Mouse (Mus musculus) Patski (cell line): ENCODE data around the gene Cox19. TPM values are rescaled to one million over a fixed set of nuclear protein-coding genes. Genes with fewer than 3 reads are reported as not detected.

Source experiments
- ATAC-seq: fragments of 100-300 bp; one replicate; pipeline ENCODE4 v1.8.0; 2021
- CTCF ChIA-PET: fragments of 350-600 bp; sonication (Branson Sonifier 250); formaldehyde crosslinking; loops from one replicate; lab custom pipeline; 2022; ENCODE audit warnings: inconsistent platforms; lab: Charles Lee
- POLR2A ChIA-PET: fragments of 350-600 bp; sonication (Branson Sonifier 250); formaldehyde crosslinking; loops from one replicate; lab custom pipeline; 2022; ENCODE audit warnings: antibody characterized with exemption, inconsistent platforms; lab: Charles Lee
- DNase-seq: peaks from one replicate; pipeline ENCODE4 v3.0.0-alpha.2; 2011; ENCODE audit warnings: low read depth, low spot score
- H3K27me3 ChIP-seq: fragments of 371-371 bp; one replicate; pipeline ENCODE4 v1.5.1; 2021
- CTCF ChIP-seq: fragments of 100-300 bp; IDR thresholded peaks from one replicate; pipeline ENCODE4 v1.5.1; 2021
- in situ Hi-C: fragments of 300-500 bp; cut with MboI; formaldehyde crosslinking; loops from 3 replicates; pipeline ENCODE4 v1.11.1; 2018; ENCODE audit warnings: low pct_unique_long_range_greater_than_20kb, mixed read lengths
- polyA plus RNA-seq: library from polyadenylated mRNA; unstranded; gene quantifications from one replicate; pipeline ENCODE4 v1.2.3, GENCODE M21; 2021

Gene Cox19
- polyA plus RNA-seq, 1 experiment from 2014 or later = 66.1 TPM

DNA sequence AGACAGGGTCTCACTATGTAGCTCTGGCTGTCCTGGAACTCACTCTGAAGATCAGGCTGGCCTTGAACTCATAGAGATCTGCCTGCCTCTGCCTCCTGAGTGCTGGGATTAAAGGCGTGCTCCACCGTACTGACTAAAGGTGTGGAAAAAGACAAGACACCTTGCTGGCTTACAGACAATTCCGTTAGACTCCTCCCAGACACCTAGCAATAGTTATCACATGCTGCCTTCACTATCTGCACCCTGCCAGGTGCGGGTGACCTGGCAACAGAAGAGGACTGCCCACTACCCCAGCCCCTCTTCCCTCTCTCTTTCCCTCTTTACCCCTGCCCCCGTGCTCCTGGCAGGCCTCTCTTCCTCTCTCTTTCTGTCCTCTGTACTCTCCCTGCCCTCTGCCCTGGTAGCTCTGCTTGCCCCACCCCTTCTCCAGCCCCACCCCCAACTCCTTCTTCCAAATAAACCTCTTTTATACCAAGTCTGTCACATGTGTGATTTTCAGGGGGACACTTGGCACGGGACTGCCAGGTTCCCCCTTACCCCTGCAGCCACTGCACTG lies 22.7 kb upstream of the Cox19 start:
- DNase-seq (no peak), ATAC-seq (no peak)
- POLR2A ChIA-PET = no interaction called here
- H3K27me3 ChIP-seq = no peaks in the 10 kb centered on the region
- no peak for TF ChIP-seq CTCF
- in situ Hi-C loops = loop anchor here (25.0 kb wide), 1 partner anchor 288 kb away; no protein-coding TSS in a partner anchor
- CTCF ChIA-PET = no interaction called here

DNA sequence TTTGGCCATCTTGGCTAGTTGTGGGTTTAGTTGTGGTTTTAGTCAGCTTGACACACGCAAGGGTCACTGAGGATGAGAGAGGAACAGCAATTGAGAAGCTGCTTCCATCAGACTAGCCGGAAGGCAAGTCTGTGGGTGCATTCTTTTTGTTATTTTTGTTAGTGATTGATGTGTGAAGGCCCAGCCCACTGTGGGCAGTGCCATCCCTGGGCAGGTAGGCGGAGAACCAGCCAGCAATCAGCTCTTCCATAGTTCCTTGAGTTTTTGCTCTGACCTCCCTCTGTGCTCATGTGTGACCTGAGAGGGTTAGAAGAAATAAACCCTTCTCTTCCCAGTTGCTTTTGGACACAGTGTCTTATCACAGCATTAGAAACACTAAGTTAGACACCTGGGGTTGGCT lies 21.9 kb upstream of the Cox19 start:
- H3K27me3 ChIP-seq = no peaks in the 10 kb centered on the region
- TF ChIP-seq CTCF = no peak
- ChIA-PET CTCF (no interaction called here), POLR2A (no interaction called here)
- no peak for DNase-seq
- in situ Hi-C loops = loop anchor here (25.0 kb wide), 1 partner anchor 289 kb away; no protein-coding TSS in a partner anchor
- ATAC-seq = no peak

DNA sequence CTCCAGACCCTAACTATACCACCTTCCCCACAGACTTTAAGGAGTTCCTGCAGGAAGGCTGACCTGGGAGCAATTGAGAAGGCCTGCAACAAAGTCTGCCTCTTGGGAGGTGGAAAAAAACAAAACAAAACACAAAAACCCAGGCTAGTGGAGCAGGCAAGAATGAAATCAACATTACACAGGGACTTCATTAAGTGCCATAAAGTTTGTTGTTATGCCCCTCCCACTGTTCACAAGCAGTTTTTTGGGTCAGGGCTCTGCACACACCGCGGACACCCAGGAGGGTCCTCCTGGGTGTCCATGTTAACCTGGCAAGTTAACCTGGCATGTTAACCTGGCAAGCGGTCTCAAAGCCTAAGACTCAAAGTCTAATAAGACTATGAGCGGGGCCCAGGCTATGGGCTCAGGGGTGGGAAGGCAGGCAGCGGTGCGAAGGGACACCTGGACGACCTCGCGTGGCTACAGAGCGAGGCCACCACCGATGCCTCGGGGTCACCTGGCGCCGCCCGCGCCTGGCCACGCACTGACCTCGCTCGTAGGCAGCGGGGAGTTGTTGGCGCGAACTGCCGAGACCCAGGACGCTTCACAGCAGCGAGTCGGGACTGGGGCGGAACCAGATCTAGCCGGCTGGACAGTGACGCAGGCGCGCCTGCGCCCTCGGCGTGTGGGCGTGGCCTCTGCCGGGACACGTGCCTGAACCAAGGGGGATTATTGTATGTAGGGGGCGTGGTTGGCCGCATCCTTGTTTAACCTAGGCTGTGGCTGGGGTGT lies 20.6 kb upstream of the Cox19 start:
- in situ Hi-C loops = loop anchor here (25.0 kb wide), 1 partner anchor 290 kb away; no protein-coding TSS in a partner anchor
- ATAC-seq = peak; percentile 37
- ChIA-PET POLR2A (interaction anchor here (0.6 to 0.7 kb wide), 2 partner anchors 330 to 419 kb away, joined by 3 to 7 read pairs; partner anchors contain the start of gene Mafk), CTCF (interaction anchor here (1.1 kb wide), 1 partner anchor 14 kb away, joined by 3 read pairs; no protein-coding TSS in a partner anchor)
- TF ChIP-seq CTCF = no peak
- DNase-seq = no peak
- no peaks in the 10 kb centered on the region for H3K27me3 ChIP-seq

DNA sequence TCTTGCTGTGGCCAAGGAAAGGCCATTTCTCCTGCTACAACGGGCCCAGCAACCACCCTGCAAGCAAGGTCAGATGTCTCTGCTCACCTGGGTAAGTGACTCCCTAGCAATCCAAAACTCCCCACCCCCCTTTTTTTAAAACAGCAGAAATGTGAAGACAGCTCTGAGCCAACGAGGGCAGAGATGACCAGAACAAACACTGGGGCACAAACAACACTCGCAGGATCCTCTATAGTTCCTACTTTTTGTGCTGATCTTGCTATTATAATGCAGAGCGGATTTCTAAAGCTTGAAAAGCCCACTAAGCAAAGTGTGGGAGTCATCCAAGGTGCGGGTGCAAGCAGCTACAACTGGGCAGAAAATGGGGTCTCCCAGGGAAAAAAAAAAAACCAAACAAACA lies 19.9 kb upstream of the Cox19 start:
- CTCF ChIA-PET = interaction anchor here (1.1 kb wide), 1 partner anchor 13 kb away, joined by 3 read pairs; no protein-coding TSS in a partner anchor
- POLR2A ChIA-PET = interaction anchor here (0.6 kb wide), 2 partner anchors 115 to 331 kb away, joined by 3 read pairs; no protein-coding TSS in a partner anchor
- TF ChIP-seq CTCF = no peak
- in situ Hi-C loops = loop anchor here (25.0 kb wide), 1 partner anchor 291 kb away; no protein-coding TSS in a partner anchor
- DNase-seq (no peak), ATAC-seq (no peak)
- H3K27me3 ChIP-seq = no peaks in the 10 kb centered on the region

DNA sequence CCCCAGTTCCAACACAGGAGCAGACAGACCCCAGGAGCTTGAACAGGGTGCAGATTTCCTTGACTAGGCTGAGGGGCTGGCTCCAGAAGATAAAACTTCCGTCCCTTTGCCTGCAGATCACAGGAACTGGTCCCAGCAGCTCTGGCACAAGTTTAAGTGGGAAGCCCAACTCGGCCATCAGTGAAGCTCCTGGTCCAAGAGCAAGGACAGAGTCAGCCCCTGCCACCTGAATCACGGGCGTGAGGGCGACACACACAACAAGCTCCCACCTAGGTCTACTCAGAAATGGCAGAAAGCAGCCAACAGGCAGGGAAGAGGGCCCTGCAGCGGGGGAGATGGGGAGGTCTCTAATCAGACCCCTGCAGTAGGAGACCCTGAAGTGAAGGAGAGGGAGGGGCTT lies 19.1 kb upstream of the Cox19 start:
- ATAC-seq (no peak), DNase-seq (no peak)
- TF ChIP-seq CTCF = no peak
- H3K27me3 ChIP-seq = no peaks in the 10 kb centered on the region
- in situ Hi-C loops = loop anchor here (25.0 kb wide), 1 partner anchor 292 kb away; no protein-coding TSS in a partner anchor
- CTCF ChIA-PET = no interaction called here
- POLR2A ChIA-PET = no interaction called here

DNA sequence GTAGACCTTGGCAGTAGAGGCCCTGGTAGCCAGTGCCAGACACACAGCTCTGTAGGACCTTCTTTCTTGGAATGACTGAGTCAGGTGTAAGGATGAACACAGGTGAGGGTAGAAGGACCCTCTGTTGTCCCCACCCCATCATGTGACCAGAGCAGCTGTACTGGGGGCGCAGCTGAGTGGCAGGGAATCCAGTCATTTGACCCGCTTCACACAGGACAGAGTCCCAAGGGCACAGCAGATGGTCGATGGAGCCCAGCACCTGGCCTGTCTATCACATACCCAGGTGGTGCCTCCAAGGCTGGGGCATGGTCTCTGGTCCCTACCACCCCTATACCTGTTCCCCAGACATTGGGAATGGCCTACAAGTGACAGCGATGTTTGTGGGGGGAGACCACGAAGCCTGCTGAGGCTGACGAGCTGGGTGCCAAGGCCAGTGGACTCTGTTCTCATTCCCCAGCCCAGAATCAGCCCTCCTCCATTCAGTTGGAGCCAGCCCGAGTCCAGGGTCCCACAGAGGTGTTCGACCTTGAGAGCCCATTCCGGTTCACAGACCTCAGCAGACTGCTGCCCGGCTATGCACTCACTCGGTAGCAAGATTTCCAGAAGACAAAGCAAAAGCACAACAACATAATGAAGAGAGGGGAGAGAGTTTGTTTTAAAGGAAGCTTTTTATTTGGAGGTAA lies 17.6 kb upstream of the Cox19 start:
- H3K27me3 ChIP-seq = no peaks in the 10 kb centered on the region
- DNase-seq (no peak), ATAC-seq (no peak)
- no peak for TF ChIP-seq CTCF
- POLR2A ChIA-PET = interaction anchor here (0.5 kb wide), 1 partner anchor 9 kb away, joined by 3 read pairs; no protein-coding TSS in a partner anchor
- CTCF ChIA-PET = interaction anchor here (1.1 to 2.4 kb wide), 2 partner anchors 19 to 29 kb away, joined by 3 to 8 read pairs; no protein-coding TSS in a partner anchor
- in situ Hi-C loops = loop anchor here (25.0 kb wide), 1 partner anchor 294 kb away; no protein-coding TSS in a partner anchor

DNA sequence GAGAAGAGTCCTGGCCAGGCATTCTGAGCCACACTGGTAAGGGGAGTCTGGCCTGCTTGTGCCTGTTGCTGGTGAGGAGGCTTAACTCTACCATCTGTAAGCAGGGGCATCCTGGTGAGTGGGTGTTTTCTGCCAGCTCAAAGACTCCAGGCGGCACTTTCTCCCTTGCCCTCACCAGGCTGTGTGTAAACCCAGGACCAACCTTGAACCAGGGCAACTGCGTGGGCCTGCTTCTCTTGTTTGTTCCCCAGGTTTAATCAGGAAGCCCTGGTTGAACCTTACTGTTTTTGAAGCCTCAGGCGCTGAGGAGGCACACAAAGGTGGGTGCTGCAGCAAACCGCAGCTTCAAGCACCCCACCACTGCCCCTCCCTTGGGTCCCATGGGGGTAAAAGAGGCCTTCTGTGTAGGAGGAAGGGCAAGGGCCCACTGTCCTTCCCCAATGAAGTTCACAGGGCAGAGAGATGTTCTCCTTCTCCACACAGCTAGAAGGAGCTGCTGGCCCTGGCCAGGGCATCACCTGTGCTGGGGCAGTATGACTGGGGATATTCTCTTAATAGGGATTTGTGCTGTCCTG lies 16.8 kb upstream of the Cox19 start:
- no peak for ATAC-seq
- TF ChIP-seq CTCF = no peak
- CTCF ChIA-PET = interaction anchor here (1.1 to 2.4 kb wide), 2 partner anchors 20 to 30 kb away, joined by 3 to 8 read pairs; no protein-coding TSS in a partner anchor
- H3K27me3 ChIP-seq = no peaks in the 10 kb centered on the region
- in situ Hi-C loops = loop anchor here (25.0 kb wide), 1 partner anchor 294 kb away; no protein-coding TSS in a partner anchor
- POLR2A ChIA-PET = no interaction called here
- DNase-seq = no peak

DNA sequence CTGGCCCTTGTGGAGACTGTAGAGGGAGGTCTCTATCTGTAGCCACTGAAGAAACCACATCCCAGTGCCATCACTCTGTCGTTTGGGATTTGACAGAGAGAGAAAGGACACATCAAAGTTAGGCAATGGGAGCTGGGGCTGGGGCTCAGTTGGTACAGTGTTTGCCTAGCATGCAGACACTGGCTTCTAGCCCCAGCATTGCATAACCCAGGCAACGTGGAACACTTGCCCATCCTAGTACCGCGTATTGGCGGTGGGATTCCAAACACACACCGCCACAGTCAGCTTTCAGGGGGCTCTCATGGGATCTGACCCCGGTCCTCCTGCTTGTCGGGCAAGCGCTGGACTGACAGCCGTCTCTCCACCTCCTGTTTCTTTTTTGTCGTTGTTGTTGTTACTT lies 15.3 kb upstream of the Cox19 start:
- H3K27me3 ChIP-seq = no peaks in the 10 kb centered on the region
- DNase-seq = no peak
- in situ Hi-C loops = loop anchor here (25.0 kb wide), 1 partner anchor 296 kb away; no protein-coding TSS in a partner anchor
- POLR2A ChIA-PET = interaction anchor here (0.7 kb wide), 1 partner anchor 30 kb away, joined by 3 read pairs; no protein-coding TSS in a partner anchor
- no peak for TF ChIP-seq CTCF
- ATAC-seq = no peak
- CTCF ChIA-PET = interaction anchor here (2.4 kb wide), 1 partner anchor 32 kb away, joined by 8 read pairs; no protein-coding TSS in a partner anchor

DNA sequence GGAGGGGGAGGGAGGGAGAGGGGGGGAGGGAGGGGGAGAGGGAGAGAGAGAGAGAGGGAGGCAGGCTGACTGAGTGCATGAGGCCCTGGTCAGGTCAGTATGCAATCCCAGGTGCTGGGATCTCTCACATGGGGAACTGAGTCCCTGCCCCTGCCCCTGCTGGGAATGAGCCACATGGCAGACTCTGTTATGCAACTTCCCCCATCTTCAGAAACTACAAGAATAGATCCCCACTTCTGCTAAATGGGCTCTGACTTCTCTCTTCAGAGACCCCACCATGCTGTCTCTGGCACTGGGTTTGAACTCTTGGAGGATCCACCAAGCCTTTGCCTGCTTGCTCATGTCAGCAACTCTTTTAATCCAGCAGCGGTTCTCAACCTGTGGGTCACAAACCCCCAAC lies 14.6 kb upstream of the Cox19 start:
- no peaks in the 10 kb centered on the region for H3K27me3 ChIP-seq
- ATAC-seq (no peak), DNase-seq (no peak)
- ChIA-PET CTCF (interaction anchor here (1.3 kb wide), 1 partner anchor 80 kb away, joined by 3 read pairs; no protein-coding TSS in a partner anchor), POLR2A (interaction anchor here (1.7 kb wide), 1 partner anchor 14 kb away, joined by 4 read pairs; no protein-coding TSS in a partner anchor)
- no peak for TF ChIP-seq CTCF
- in situ Hi-C loops = loop anchor here (25.0 kb wide), 1 partner anchor 296 kb away; no protein-coding TSS in a partner anchor
